Mouse (Mus musculus): ENCODE measurements around the gene Swsap1. TPM values are rescaled to one million over a fixed set of nuclear protein-coding genes. Genes with fewer than 3 reads are reported as not detected.

The Swsap1 gene
- total RNA-seq (2021): 10 to 100 TPM; 12.6 to 14.9 TPM

- peak; percentile 98 to 99 for DNase-seq (ENCODE audit: extremely low spot score in 1 of 2, low spot score in 2 of 2)
- intact Hi-C loops (cut with DNase I): no loop called here
Measured at GRCm38 (mm10) chr9:21955570-21956281, at the start of gene Swsap1. Gene Swsap1, plus strand, starts transcription at chr9:21955755.

GRCm38 (mm10) chr9:21908216-21908615, 47.3 kb upstream of the Swsap1 start:
- DNase-seq (ENCODE audit: extremely low spot score in 1 of 2, low spot score in 2 of 2): no peak

GRCm38 (mm10) chr9:21909474-21910223, 45.9 kb upstream of the Swsap1 start:
- intact Hi-C loops (cut with DNase I): no loop called here
- no peak for DNase-seq (ENCODE audit: extremely low spot score in 1 of 2, low spot score in 2 of 2)

More at GRCm38 (mm10) chr9:21908216-21908615, 47.3 kb upstream of the Swsap1 start:
- intact Hi-C loops (cut with DNase I): no loop called here

- no peak for DNase-seq (ENCODE audit: extremely low spot score in 1 of 2, low spot score in 2 of 2)
- intact Hi-C loops (cut with DNase I): no loop called here
Measured at GRCm38 (mm10) chr9:21916851-21917492, 38.6 kb upstream of the Swsap1 start.

- peak; percentile 75 to 81 for DNase-seq (ENCODE audit: extremely low spot score in 1 of 2, low spot score in 2 of 2)
- intact Hi-C loops (cut with DNase I): no loop called here
Measured at GRCm38 (mm10) chr9:21917493-21918034, 38.0 kb upstream of the Swsap1 start.

GRCm38 (mm10) chr9:21918035-21918592, 37.4 kb upstream of the Swsap1 start, which contains the start of gene Rab3d:
Gene Rab3d, minus strand, starts transcription at chr9:21918192.
- intact Hi-C loops (cut with DNase I): no loop called here
- DNase-seq (ENCODE audit: extremely low spot score in 1 of 2, low spot score in 2 of 2): peak; percentile 85 to 94

- DNase-seq (ENCODE audit: extremely low spot score in 1 of 2, low spot score in 2 of 2): no peak
- intact Hi-C loops (cut with DNase I): no loop called here
Measured at GRCm38 (mm10) chr9:21918692-21919384, 36.7 kb upstream of the Swsap1 start.

GRCm38 (mm10) chr9:21923036-21923435, 32.5 kb upstream of the Swsap1 start:
- intact Hi-C loops (cut with DNase I): no loop called here

GRCm38 (mm10) chr9:21923490-21924098, 32.0 kb upstream of the Swsap1 start:
- DNase-seq (ENCODE audit: extremely low spot score in 1 of 2, low spot score in 2 of 2): no peak
- intact Hi-C loops (cut with DNase I): no loop called here

More at GRCm38 (mm10) chr9:21923036-21923435, 32.5 kb upstream of the Swsap1 start:
- no peak for DNase-seq (ENCODE audit: extremely low spot score in 1 of 2, low spot score in 2 of 2)

GRCm38 (mm10) chr9:21924099-21924493, 31.5 kb upstream of the Swsap1 start:
- intact Hi-C loops (cut with DNase I): no loop called here
- DNase-seq (ENCODE audit: extremely low spot score in 1 of 2, low spot score in 2 of 2): peak in 1 of 2 experiments; percentile 86

- no peak for DNase-seq (ENCODE audit: extremely low spot score in 1 of 2, low spot score in 2 of 2)
- intact Hi-C loops (cut with DNase I): no loop called here
Measured at GRCm38 (mm10) chr9:21925034-21925433, 30.5 kb upstream of the Swsap1 start.

- intact Hi-C loops (cut with DNase I): no loop called here
Measured at GRCm38 (mm10) chr9:21925506-21925905, 30.0 kb upstream of the Swsap1 start.

GRCm38 (mm10) chr9:21926155-21926554, 29.4 kb upstream of the Swsap1 start:
- intact Hi-C loops (cut with DNase I): no loop called here
- no peak for DNase-seq (ENCODE audit: extremely low spot score in 1 of 2, low spot score in 2 of 2)

More at GRCm38 (mm10) chr9:21925506-21925905, 30.0 kb upstream of the Swsap1 start:
- DNase-seq (ENCODE audit: extremely low spot score in 1 of 2, low spot score in 2 of 2): no peak

- no peak for DNase-seq (ENCODE audit: extremely low spot score in 1 of 2, low spot score in 2 of 2)
- intact Hi-C loops (cut with DNase I): no loop called here
Measured at GRCm38 (mm10) chr9:21926784-21927183, 28.8 kb upstream of the Swsap1 start.

GRCm38 (mm10) chr9:21927208-21927753, 28.3 kb upstream of the Swsap1 start, which contains the start of the genes Ccdc159 and Tmem205:
Gene Ccdc159, plus strand, starts transcription at chr9:21927471.
Gene Tmem205, minus strand, starts transcription at chr9:21927556.
- intact Hi-C loops (cut with DNase I): no loop called here
- DNase-seq (ENCODE audit: extremely low spot score in 1 of 2, low spot score in 2 of 2): peak; percentile 91 to 95

GRCm38 (mm10) chr9:21929208-21929607, 26.3 kb upstream of the Swsap1 start:
- intact Hi-C loops (cut with DNase I): no loop called here
- no peak for DNase-seq (ENCODE audit: extremely low spot score in 1 of 2, low spot score in 2 of 2)

- DNase-seq (ENCODE audit: extremely low spot score in 1 of 2, low spot score in 2 of 2): no peak
- intact Hi-C loops (cut with DNase I): no loop called here
Measured at GRCm38 (mm10) chr9:21932006-21932405, 23.5 kb upstream of the Swsap1 start.

All from left cerebral cortex, postnatal 10 days (tissue).